ENCODE assay signal across 11 mouse cellular contexts in the genomic region with DNA sequence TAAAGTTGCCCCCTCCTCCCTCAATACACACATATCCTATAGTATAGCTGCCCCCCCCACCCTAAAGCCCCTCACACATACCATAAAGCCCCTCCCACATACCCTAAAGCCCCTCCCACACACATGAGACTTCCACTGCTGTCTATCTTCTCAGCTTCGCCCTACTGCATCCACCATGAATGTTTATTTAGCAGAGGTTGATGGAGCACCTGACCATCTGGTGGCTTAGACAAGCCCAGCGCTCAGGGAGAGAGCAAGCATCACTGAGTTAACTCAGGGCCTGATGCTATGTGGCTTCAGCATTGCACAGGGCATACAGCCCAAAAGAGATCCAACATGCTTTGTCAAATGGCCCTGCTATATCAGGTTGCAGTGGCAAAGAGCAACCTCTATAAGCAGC. TPM values are rescaled to one million over a fixed set of nuclear protein-coding genes. Genes with fewer than 3 reads are reported as not detected.
"Had no signal": no experiment of that assay in that cellular context is flagged by ENCODE, and none has a peak within 500 bp of the region (broad histone marks: within the 10 kb centered on the region; RNA-seq: fewer than 3 reads in every experiment).

No protein-coding gene starts in this region.

- H3K27me3 ChIP-seq: kidney, embryonic 15.5 days; limb, embryonic 12.5 days; neural tube, embryonic 15.5 days had no signal

- H3K27ac ChIP-seq: kidney, embryonic 15.5 days; limb, embryonic 12.5 days; neural tube, embryonic 15.5 days had no signal

- H3K9me3 ChIP-seq: kidney, embryonic 15.5 days; limb, embryonic 12.5 days; neural tube, embryonic 15.5 days had no signal

- H3K4me2 ChIP-seq: kidney, embryonic 15.5 days; limb, embryonic 12.5 days; neural tube, embryonic 15.5 days had no signal

- H3K36me3 ChIP-seq: kidney, embryonic 15.5 days; limb, embryonic 12.5 days; neural tube, embryonic 15.5 days had no signal

- H3K9ac ChIP-seq: kidney, embryonic 15.5 days; limb, embryonic 12.5 days; neural tube, embryonic 15.5 days had no signal

- DNase-seq: kidney, adult 18-20 months; kidney, postnatal 25 days; midbrain, embryonic 14.5 days; spleen, adult 18-20 months; thymus, adult 18-20 months; thymus, postnatal 14 days had no signal

- H3K4me3 ChIP-seq: kidney, embryonic 15.5 days; limb, embryonic 12.5 days; myocyte; neural tube, embryonic 15.5 days had no signal

RNA-seq across cellular contexts. Expression of a gene that starts 12.9 kb away (rescaled TPM):
- total RNA-seq: megakaryocyte-erythroid progenitor cell, adult 5-6 weeks had no signal
